Mouse (Mus musculus) megakaryocyte, adult 5-6 weeks (primary cell): ENCODE data around the gene Klf15. TPM values are rescaled to one million over a fixed set of nuclear protein-coding genes. Genes with fewer than 3 reads are reported as not detected.

Experiments used
- ATAC-seq: 2 replicates; pipeline ENCODE4 v1.8.0; 2016; ENCODE audit warnings: mild to moderate bottlenecking, inconsistent platforms; ENCODE audit not compliant: poor library complexity, severe bottlenecking
- total RNA-seq, 2 experiments: library from RNA; stranded (forward) in 1 of 2; stranded (reverse) in 1 of 2; fragments of 153-499, 151-499 nt in 1 of 2; fragments of 221-1000, 200-1000 nt in 1 of 2; gene quantifications; 2 replicates each; pipeline versions ENCODE4 v1.2.3 to v1.2.4; 2015 to 2017

The Klf15 gene
- total RNA-seq, 2 experiments from 2014 or later = not detected

- no peak for ATAC-seq
Observed at GRCm38 (mm10) chr6:90463890-90464421, 1.6 kb downstream of the Klf15 start.

DNA sequence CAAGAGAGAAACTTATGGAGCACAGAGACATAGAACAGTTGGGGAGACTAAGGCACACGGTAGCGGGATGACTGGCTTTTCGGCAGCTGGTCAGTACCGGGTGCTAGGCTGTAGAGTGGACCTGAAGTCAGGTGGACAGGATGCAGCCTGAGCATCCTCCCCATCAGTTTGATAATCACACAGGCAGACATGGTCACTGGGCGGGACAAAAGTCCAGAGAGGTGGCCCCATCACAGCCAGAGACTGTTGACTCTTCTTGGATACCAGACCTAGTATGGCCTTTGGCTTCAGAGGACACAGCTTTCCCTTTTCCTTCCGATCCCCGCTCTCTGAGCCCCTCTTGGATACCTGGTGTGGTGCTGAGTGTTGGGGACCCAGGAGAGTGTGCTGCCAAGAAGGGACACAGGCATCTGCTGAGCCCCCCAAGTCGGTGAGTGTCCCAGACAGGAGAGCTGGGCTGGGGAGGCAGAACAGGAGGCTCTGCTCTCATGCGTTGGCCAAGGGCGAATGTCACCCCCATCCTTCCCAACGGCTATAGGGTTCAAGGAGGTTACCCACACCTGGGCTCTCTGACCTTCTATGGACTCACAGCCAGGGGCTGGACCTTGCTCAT, 2.8 kb downstream of the Klf15 start:
- no peak for ATAC-seq

DNA sequence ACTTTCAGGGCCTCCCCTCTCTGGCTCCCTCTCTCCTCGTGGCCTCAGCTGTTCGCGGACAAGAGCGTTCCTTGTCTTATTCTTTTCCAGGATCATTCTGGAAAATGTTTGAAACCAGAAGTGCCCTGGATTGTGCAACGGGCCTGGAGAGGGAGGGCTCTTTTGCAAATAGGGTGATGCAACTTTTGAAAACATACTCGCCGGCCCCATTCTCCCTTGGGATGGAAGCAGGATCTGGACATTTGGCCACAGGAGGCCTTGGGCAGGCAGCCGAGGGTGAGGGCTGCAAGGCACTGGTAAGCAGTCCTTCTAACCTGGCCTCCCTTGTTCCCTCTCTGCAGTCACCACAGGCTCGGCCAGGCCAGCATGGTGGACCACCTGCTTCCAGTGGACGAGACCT, 3.7 kb downstream of the Klf15 start:
- ATAC-seq = no peak

- ATAC-seq = no peak
Observed at GRCm38 (mm10) chr6:90466847-90467410, 4.6 kb downstream of the Klf15 start.

DNA sequence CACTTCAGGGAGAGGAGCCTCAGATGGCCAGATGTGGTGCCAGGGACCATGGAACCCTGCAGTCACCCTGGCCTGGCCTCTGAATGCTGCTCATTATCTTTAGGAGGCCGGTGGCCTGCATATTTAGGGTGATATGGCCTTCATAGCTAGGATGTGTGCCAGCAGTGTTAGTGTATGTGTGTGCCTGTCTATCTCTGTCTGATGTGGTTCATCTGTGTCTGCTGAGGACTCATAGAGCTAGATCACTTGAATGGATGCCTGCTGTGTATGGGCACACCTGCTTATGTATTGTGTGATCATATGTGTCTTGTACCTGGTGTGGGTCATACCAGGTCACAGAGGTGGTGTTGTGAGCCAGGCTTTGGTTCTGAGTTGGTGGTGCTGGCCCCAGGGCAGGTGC, 5.8 kb downstream of the Klf15 start:
- no peak for ATAC-seq

DNA sequence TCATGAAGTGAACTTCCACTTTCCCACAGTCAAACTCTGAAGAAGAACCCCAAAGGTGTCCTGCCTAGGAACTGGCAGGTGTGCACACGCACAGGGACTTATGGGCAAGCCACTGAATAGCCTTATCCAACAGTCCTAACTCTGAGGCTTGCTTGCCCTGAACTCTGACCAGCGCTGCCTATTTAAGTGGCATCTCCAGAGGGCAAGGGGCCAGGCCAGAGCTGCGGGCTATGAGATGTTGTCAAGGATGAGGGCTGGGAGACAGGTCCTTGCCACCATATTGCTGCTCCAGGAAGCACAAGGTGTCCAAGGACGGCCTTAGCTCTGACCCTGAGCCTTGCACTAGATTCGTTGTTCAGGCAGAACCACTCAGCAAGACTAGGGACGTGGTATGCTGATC, 6.7 kb downstream of the Klf15 start:
- ATAC-seq = no peak

- ATAC-seq = no peak
Observed at GRCm38 (mm10) chr6:90470255-90470654, 7.9 kb downstream of the Klf15 start.

- ATAC-seq = no peak
Observed at GRCm38 (mm10) chr6:90470947-90471541, 8.7 kb downstream of the Klf15 start.

DNA sequence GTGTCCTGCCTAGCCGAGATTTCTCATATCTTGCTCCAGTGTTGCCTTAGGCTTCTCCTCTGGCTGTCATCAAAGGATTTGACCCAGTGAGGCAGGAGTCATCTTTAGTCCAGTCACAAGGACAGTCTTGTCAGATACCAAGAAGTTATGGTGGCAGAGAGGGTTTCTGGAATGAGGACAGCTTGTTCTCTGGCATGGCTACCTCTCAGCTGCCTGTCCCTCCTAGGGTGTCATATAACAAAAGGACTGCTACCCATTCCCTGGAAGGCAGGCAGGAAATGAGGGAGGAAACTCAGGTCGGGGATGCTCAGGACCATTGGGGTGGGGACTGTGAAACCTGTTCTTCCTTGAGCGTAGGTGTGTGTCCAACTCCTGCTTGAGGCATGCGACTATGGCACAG, 9.7 kb downstream of the Klf15 start:
- ATAC-seq = no peak

DNA sequence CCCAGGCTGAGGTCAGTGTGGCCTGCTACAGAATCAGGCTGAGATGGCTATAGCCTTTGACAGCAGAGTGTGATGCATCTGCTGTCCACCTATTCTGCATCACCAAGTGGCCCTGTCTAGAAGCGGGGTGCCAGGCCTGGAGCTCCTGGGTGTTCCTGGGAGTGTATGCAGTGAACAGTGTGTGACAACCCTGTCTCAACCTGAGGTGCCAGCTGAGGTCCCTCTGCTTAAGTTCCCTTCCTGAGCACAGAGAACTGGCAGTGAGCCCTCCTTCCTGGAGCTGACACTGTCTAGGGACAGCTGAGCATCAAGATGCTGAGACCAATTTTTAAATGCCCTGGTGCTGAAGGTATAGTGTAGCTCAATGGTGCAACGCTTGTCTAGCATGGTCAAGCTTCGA, 10.3 kb downstream of the Klf15 start:
- no peak for ATAC-seq

DNA sequence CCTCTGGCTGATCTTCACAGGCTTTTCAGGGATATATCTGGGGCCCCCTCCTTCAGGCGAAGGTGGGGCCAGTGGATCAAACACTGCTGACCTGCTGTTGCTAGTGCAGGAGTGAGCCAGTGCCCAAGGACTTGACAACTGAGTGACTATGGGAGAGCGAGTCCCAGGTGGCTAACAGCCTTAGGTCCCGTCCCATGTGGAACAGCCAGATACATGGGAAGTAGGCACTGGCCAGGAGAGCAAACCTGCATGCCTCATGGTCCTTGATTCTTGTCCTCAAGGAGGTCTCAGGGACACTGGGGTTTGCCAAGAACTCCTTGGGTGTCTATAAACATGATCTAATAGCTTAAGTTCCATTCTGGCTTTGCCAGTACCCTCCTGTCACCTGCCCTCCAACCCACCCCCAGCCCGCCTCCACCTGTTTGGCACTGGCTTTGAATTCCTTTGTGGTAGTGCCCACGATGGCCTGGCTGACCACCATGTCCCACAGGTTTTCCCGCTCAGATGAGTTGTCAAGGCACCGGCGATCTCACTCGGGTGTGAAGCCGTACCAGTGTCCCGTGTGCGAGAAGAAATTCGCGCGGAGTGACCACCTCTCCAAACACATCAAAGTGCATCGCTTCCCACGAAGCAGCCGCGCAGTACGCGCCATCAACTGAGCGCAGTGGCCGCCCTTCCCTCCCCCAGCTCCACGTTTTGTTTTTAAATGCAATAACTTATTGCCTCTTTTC, 11.4 kb downstream of the Klf15 start:
- ATAC-seq = no peak

GRCm38 (mm10) chr6:90474361-90474750, 12.0 kb downstream of the Klf15 start:
- no peak for ATAC-seq

DNA sequence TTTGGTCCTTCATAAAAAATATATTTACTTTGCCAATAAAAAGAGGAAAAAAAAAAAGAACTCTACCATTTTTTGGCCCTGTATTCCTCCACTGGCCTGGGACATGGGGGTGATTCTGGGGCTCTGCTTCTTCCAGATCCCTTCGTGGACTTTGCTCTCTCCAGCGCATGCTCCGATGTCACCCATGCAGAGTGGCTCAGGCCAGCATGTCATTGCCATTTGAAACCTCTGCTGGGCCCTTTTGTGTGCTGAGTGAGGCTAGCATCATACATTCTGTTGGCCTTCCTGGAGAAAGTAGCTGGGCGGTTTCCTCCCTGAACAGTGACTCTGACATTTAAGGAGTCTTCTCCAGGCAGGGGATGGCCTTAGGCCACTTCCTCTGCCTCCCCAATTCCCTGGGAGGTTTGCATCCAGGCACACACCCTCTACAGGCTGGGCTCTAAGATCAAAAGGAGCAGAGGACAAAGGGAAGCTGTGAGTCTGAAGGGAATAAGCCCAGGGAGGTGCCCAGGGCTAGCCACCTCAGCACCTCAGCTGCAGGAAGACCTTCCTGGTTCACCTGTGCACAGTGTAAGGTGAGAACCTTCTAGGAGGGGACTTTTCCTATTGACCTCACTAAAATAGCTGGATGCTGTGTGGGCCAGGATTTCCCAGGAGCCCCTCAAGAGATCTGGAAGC, 12.9 kb downstream of the Klf15 start:
- no peak for ATAC-seq

DNA sequence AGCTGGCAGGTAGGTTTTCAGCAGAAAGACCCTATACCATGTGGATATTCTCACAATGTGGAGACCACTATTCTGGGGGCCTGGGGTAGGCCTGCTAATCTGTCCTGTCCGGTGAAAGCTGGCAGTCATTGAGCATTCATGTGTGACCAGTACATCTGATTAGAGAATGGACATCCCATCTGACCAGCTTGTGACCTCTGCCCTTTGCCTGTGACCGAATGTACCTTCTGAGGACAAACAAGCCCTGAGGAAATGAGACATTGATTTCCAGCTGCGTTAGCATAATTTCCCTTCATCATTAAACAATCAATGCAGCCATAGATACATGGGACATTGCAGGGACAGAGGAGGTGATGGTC, 13.5 kb downstream of the Klf15 start:
- no peak for ATAC-seq

DNA sequence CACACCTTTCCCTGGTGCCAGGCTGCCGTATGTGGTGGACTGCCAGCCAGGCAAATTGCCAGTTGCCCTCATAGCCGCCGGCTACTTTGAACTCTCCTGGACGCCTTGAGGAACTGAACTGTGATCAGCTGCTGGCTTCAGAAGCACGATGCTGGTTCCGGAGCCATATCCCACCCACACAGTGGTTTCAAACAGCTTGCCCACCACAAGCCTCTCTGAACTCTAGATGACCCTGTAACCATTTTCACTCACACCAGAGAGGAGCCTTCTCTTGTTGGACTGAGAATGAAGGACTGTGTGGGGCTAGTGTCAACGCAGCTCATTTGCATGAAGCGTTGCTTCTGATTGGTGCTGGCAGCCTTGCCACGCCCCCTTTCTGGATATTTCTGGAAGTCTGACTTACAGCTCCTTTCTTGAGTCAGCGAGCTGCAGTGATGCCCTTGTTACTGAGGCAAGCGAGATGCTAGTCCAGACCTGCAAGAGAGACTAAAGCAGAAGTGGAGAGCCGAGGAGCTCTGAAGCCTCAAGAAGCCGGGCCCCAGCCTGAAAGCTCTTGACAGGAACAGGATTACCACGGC, 14.7 kb downstream of the Klf15 start:
- no peak for ATAC-seq

DNA sequence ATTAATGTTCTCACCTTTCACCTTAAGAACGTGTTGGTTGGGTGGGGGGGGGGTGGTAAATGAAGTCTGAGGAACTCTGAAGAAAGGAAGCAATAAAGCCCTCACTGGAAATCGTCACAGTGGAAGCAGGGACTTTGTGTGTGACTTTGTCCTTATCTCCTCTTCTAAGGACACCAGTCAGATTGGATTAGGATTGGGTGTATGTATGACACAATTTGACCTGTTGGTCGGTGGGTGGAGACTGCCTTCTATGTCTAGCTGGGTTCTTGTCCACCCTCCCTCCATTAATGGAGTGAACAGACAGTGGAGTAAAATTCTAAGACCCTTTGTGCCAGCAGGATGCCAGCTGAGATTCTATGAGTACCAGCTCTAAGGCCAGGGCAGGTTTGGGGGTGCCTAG, 21.9 kb downstream of the Klf15 start:
- no peak for ATAC-seq

GRCm38 (mm10) chr6:90484876-90485275, 22.5 kb downstream of the Klf15 start:
- ATAC-seq = no peak

- no peak for ATAC-seq
Observed at GRCm38 (mm10) chr6:90486176-90486921, 24.0 kb downstream of the Klf15 start, which contains the start of gene Aldh1l1. Aldh1l1 (plus strand) TSS chr6:90486427.

- ATAC-seq = no peak
Observed at GRCm38 (mm10) chr6:90487531-90487930, 25.2 kb downstream of the Klf15 start.

GRCm38 (mm10) chr6:90489532-90489931, 27.2 kb downstream of the Klf15 start:
- no peak for ATAC-seq
